Mouse (Mus musculus) midbrain, embryonic 10.5 days (tissue): ENCODE measurements around the gene Vmn1r36. TPM values are rescaled to one million over a fixed set of nuclear protein-coding genes. Genes with fewer than 3 reads are reported as not detected.
"Not testable (repeated sequence)": the region's sequence is repeated elsewhere in the genome, so short reads cannot be mapped to it uniquely, and the experiment has no call there.

Experiments
- DNase-seq: peaks from one replicate; pipeline ENCODE4 v3.0.0-alpha.2; 2017; ENCODE audit warnings: low spot score
- H3K27ac ChIP-seq: fragments of 300-500 bp; sonication (generic); replicated peaks from 2 replicates; pipeline ENCODE4 v1.5.1; 2016; ENCODE audit warnings: mild to moderate bottlenecking
- H3K27me3 ChIP-seq: fragments of 300-500 bp; sonication (generic); 2 replicates; pipeline ENCODE4 v1.6.1; 2016; ENCODE audit warnings: low read depth, mild to moderate bottlenecking; ENCODE audit not compliant: poor library complexity, severe bottlenecking
- H3K36me3 ChIP-seq: fragments of 300-500 bp; sonication (generic); 2 replicates; pipeline ENCODE4 v1.6.1; 2016; ENCODE audit warnings: mild to moderate bottlenecking, moderate library complexity
- H3K4me1 ChIP-seq: fragments of 300-500 bp; sonication (generic); 2 replicates; pipeline ENCODE4 v1.6.1; 2016
- H3K4me3 ChIP-seq: fragments of 300-500 bp; sonication (generic); 2 replicates; pipeline ENCODE4 v1.5.1; 2016; ENCODE audit warnings: mild to moderate bottlenecking, moderate library complexity
- H3K9me3 ChIP-seq: fragments of 300-500 bp; sonication (generic); replicated peaks from 2 replicates; pipeline ENCODE4 v1.6.1; 2016; ENCODE audit warnings: mild to moderate bottlenecking
- WGBS: fragments of 180-500 bp; shearing (Covaris S2); methylation state at CpG from one replicate; pipeline ENCODE4 v1.1.7; 2016; 5-methylcytosine and 5-hydroxymethylcytosine counted together
- polyA plus RNA-seq: library from polyadenylated mRNA; unstranded; fragments of >200 nt; fragmentation: Nextera tagmentation; extraction: Ambion mirVana; gene quantifications from 2 replicates; pipeline ENCODE4 v1.2.1, GENCODE M21; 2016

Vmn1r36 gene
- not detected in 2 replicates for polyA plus RNA-seq

DNA sequence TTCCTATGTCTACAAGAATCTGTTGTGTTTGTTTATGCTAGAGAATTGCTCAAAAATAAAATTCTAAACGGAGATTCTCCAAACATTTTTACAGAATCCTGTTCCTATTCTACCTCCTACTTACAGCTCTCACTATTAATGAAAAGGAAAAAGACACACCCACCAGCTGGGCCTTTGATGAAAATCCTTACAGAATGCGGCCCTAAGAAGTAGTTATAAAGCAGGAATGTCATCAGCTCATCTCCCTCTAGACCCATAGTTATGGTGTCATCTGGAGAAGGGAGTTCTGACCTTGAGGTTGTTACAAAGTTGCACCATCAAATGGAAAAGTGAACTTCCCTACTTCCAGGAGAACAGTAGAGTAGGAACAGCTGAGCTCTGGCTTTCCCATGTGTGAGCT is at the start of gene Vmn1r36:
Gene Vmn1r36 (minus strand): TSS at position 101 of the 400 bp plus-strand sequence.
- DNase-seq, H3K9me3 ChIP-seq, H3K4me1 ChIP-seq, H3K27ac ChIP-seq, H3K27me3 ChIP-seq, H3K36me3 ChIP-seq, H3K4me3 ChIP-seq: not testable (repeated sequence)
- 67% methylated on average over 2 of the region's 2 CpGs for WGBS

DNA sequence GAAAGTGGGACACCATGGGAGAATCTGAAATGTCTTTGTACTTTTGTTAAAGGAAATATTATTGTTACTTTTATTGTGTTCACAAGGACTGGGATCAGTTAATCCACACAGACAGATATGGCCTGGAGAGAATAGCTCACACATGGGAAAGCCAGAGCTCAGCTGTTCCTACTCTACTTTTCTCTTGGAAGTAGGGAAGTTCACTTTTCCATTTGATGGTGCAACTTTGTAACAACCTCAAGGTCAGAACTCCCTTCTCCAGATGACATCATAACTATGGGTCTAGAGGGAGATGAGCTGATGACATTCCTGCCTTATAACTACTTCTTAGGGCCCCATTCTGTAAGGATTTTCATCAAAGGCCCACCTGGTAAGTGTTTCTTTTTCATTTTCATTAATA is 10.1 kb upstream of the Vmn1r36 start, which contains the start of gene Vmn1r37:
Gene Vmn1r37 (plus strand): TSS at position 301 of the 400 bp plus-strand sequence.
- H3K4me1 ChIP-seq, H3K9me3 ChIP-seq, H3K4me3 ChIP-seq, DNase-seq, H3K36me3 ChIP-seq, H3K27me3 ChIP-seq, H3K27ac ChIP-seq: not testable (repeated sequence)

DNA sequence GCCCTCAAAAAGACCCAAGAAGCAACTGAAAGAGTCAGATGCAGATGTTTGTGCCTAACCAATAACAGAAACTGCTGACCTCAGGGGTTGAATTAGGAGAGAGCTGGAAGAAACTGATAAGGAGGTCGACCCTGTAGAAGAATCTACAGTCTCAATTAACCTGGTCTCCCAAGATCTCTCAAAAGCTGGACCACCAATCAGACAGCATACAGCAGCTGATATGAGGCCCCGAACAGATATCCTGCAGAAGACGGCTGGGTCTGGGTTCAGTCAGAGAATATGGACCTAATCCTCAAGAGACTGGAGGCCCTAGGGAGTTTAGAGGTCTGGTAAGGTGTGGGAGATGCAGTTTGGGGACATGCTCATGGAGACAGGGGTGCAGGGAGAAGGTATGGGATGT is 5.1 kb downstream of the Vmn1r36 start:
- H3K36me3 ChIP-seq, result no peaks in the 10 kb centered on the region
- no peak for DNase-seq
- H3K4me3 ChIP-seq, result no peak overlapping the region
- 83% methylated on average over 3 of the region's 3 CpGs for WGBS
- no peak overlapping the region for H3K27ac ChIP-seq
- H3K9me3 ChIP-seq, result no peaks in the 10 kb centered on the region
- H3K4me1 ChIP-seq, result no peaks in the 10 kb centered on the region
- H3K27me3 ChIP-seq, result no peaks in the 10 kb centered on the region

DNA sequence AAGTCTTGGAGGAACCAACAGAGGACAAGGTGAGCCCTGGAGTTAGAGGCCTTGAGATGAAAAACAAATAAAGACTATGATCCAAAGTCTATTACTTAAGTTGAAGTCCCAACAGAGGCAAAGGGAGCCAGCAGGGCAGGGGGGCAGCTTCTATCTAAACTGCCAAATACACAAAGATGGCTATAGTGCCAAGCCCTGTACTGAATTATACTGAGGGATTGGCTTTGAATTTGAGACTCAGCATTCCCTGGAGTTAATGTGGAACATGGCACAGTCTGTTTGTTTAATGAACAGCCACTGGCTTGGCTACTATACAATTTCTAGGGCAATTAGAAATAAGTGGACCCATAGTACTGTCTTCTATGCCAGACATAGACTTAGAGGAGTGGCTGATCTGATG is 10.1 kb downstream of the Vmn1r36 start:
- H3K9me3 ChIP-seq, result no peaks in the 10 kb centered on the region
- no peaks in the 10 kb centered on the region for H3K36me3 ChIP-seq
- no peaks in the 10 kb centered on the region for H3K27me3 ChIP-seq
- no peak overlapping the region for H3K4me3 ChIP-seq
- no peak overlapping the region for H3K27ac ChIP-seq
- no peaks in the 10 kb centered on the region for H3K4me1 ChIP-seq
- DNase-seq, result no peak

DNA sequence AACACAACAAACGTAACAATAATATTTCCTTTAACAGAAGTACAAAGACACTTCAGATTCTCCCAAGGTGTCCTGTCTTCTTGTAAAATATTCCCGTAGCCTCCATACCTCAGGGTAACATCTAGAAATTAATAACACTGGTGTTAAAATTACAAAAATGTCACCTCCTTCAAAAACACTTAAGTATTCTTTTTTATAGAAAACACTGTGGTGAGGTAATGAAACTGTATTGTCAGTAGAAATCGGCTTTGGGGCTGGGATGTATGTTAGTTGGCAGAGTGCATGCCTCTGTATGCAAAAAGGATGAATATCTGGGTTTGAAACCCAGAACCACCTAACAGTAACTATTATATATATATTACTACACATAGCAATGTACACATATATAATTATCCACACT is 33.2 kb downstream of the Vmn1r36 start, which contains the start of gene Vmn1r35:
Gene Vmn1r35 (minus strand): TSS at position 101 of the 400 bp plus-strand sequence.
- no peak for DNase-seq
- no peaks in the 10 kb centered on the region for H3K36me3 ChIP-seq
- 83% methylated on average over 3 of the region's 3 CpGs for WGBS
- H3K4me3 ChIP-seq, result no peak within 1 kb of the TSS
- no peaks in the 10 kb centered on the region for H3K27me3 ChIP-seq
- no peaks in the 10 kb centered on the region for H3K4me1 ChIP-seq
- no peak within 1 kb of the TSS for H3K27ac ChIP-seq
- no peaks in the 10 kb centered on the region for H3K9me3 ChIP-seq

Other genes starting within 250 kb of the Vmn1r36 start
- gene Mad2l1, start 183.8 kb downstream of the Vmn1r36 start, polyA plus RNA-seq, result 139 and 158 TPM in 2 replicates
- gene Vmn1r32, start 159.1 kb downstream of the Vmn1r36 start, polyA plus RNA-seq, result 0.05 and 0.15 TPM in 2 replicates
- gene Vmn1r33, start 100.9 kb downstream of the Vmn1r36 start, polyA plus RNA-seq, result not detected in 2 replicates
- gene Vmn1r34, start 75.3 kb downstream of the Vmn1r36 start, polyA plus RNA-seq, result not detected in 2 replicates
- not detected in 2 replicates for gene Vmn1r35, start 33.3 kb downstream of the Vmn1r36 start, polyA plus RNA-seq
- not detected in 2 replicates for gene Vmn1r37, start 10.2 kb upstream of the Vmn1r36 start, polyA plus RNA-seq
- gene Vmn1r38, start 63.5 kb upstream of the Vmn1r36 start, polyA plus RNA-seq, result not detected in 2 replicates
- gene Vmn1r39, start 91.4 kb upstream of the Vmn1r36 start, polyA plus RNA-seq, result not detected in 2 replicates
- gene Gng12, start 177.2 kb upstream of the Vmn1r36 start, polyA plus RNA-seq, result 42.8 and 50.3 TPM in 2 replicates